Mouse (Mus musculus): Measurements from ENCODE around the gene Ush2a.

DNA sequence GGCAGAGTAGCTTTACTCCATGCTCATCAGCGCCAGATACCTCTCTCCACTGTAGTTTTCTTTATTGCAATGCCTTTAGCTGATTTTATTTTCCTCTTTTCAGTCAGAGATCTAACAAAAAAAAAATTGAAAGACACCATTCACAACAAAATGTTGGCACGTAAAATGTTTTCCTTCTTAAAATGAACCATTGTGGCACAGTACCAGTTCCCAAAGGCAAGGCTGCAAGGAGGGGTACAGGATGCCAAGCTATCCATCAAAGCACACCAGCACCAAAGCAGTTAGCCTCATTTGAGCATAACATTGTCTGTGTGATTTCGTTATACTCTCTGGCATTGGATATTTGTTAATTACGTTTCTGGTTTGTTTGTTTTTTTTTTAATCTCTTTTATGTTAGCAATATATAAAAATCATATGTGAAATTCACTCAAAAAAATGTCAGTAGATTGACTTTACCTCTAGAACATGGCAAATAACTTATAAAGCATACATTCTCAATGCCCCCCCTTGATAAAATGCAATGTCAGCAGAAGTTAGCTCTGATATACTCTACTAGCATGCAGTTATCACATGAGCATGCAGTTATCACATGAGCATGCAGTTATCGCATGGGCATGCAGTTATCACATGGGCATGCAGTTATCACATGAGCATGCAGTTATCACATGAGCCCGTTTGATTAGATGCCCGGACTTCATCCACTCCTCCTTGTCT, 510.9 kb downstream of the Ush2a start:
- no peak for TF ChIP-seq CTCF (IDR thresholded peaks at IDR 0.05; ENCODE audit: insufficient read depth, low read length)
- no peak for TF ChIP-seq POLR2A (IDR thresholded peaks at IDR 0.05; ENCODE audit: borderline replicate concordance, extremely low read depth, low read depth, low read length)

Data from lung, adult 2 months (tissue).